Mouse (Mus musculus): ENCODE measurements around the gene Lrrc3. TPM values are rescaled to one million over a fixed set of nuclear protein-coding genes. Genes with fewer than 3 reads are reported as not detected.
"Not testable (repeated sequence)": the region's sequence is repeated elsewhere in the genome, so short reads cannot be mapped to it uniquely, and the experiment has no call there.

Gene Lrrc3
- polyA plus RNA-seq (2015; fragmentation: Nextera tagmentation; extraction: Ambion mirVana): 19.0 and 22.8 TPM in 2 replicates

- H3K4me3 ChIP-seq (replicated peaks): peak within 1 kb of the TSS; percentile 68
- peak within 1 kb of the TSS; percentile 65 for H3K4me2 ChIP-seq
- no peaks in the 10 kb centered on the region for H3K36me3 ChIP-seq
- peak within 1 kb of the TSS; percentile 81 for H3K27ac ChIP-seq (replicated peaks)
- H3K27me3 ChIP-seq (replicated peaks): no peaks in the 10 kb centered on the region
- peaks cover 29% of the 10 kb centered on the region for H3K4me1 ChIP-seq
- H3K9me3 ChIP-seq (replicated peaks): no peaks in the 10 kb centered on the region
- H3K9ac ChIP-seq (replicated peaks): peak within 1 kb of the TSS; percentile 64
- peak; percentile 86 for ATAC-seq (ENCODE audit: low FRiP score)
- under 1% methylated on average over 35 of the region's 46 CpGs for WGBS
These were observed at the start of gene Lrrc3 for GRCm38 (mm10) chr10:77902211-77902893. Gene Lrrc3, minus strand, starts transcription at chr10:77902536.

- H3K4me3 ChIP-seq (replicated peaks); H3K27ac ChIP-seq (replicated peaks); ATAC-seq (ENCODE audit: low FRiP score); H3K9ac ChIP-seq (replicated peaks); H3K9me3 ChIP-seq (replicated peaks); H3K27me3 ChIP-seq (replicated peaks); H3K4me1 ChIP-seq; H3K36me3 ChIP-seq; H3K4me2 ChIP-seq: not testable (repeated sequence)
- 96% methylated on average over 9 of the region's 12 CpGs for WGBS
These were observed 48.1 kb upstream of the Lrrc3 start for GRCm38 (mm10) chr10:77950468-77950867.

- Histone ChIP-seq H3K4me3 (replicated peaks) (no peak overlapping the region), H3K4me2 (no peak overlapping the region), H3K27ac (replicated peaks) (no peak overlapping the region), H3K4me1 (no peaks in the 10 kb centered on the region), H3K36me3 (no peaks in the 10 kb centered on the region), H3K27me3 (replicated peaks) (no peaks in the 10 kb centered on the region), H3K9ac (replicated peaks) (no peak overlapping the region), H3K9me3 (replicated peaks) (no peaks in the 10 kb centered on the region)
- ATAC-seq (ENCODE audit: low FRiP score): no peak
- 84% methylated on average over 2 of the region's 2 CpGs for WGBS
These were observed 37.3 kb upstream of the Lrrc3 start for GRCm38 (mm10) chr10:77939685-77940084.

- Histone ChIP-seq H3K4me2 (no peak overlapping the region), H3K9me3 (replicated peaks) (no peaks in the 10 kb centered on the region), H3K27me3 (replicated peaks) (no peaks in the 10 kb centered on the region), H3K27ac (replicated peaks) (no peak overlapping the region), H3K36me3 (no peaks in the 10 kb centered on the region), H3K4me3 (replicated peaks) (no peak overlapping the region), H3K9ac (replicated peaks) (no peak overlapping the region), H3K4me1 (no peaks in the 10 kb centered on the region)
- ATAC-seq (ENCODE audit: low FRiP score): no peak
- 91% methylated on average over 10 of the region's 10 CpGs for WGBS
These were observed 25.0 kb upstream of the Lrrc3 start for GRCm38 (mm10) chr10:77927375-77927774.

GRCm38 (mm10) chr10:77926140-77926539, 23.8 kb upstream of the Lrrc3 start:
- Histone ChIP-seq H3K9ac (replicated peaks) (no peak overlapping the region), H3K4me3 (replicated peaks) (no peak overlapping the region), H3K27ac (replicated peaks) (no peak overlapping the region), H3K4me2 (no peak overlapping the region), H3K27me3 (replicated peaks) (no peaks in the 10 kb centered on the region), H3K9me3 (replicated peaks) (no peaks in the 10 kb centered on the region), H3K4me1 (no peaks in the 10 kb centered on the region), H3K36me3 (no peaks in the 10 kb centered on the region)
- ATAC-seq (ENCODE audit: low FRiP score): no peak
- WGBS: 51% methylated on average over 7 of the region's 7 CpGs

- H3K27me3 ChIP-seq (replicated peaks): no peaks in the 10 kb centered on the region
- no peaks in the 10 kb centered on the region for H3K4me1 ChIP-seq
- H3K4me3 ChIP-seq (replicated peaks): no peak overlapping the region
- H3K27ac ChIP-seq (replicated peaks): no peak overlapping the region
- no peak overlapping the region for H3K4me2 ChIP-seq
- no peaks in the 10 kb centered on the region for H3K9me3 ChIP-seq (replicated peaks)
- H3K36me3 ChIP-seq: no peaks in the 10 kb centered on the region
- H3K9ac ChIP-seq (replicated peaks): no peak overlapping the region
- WGBS: 64% methylated on average over 4 of the region's 4 CpGs
- ATAC-seq (ENCODE audit: low FRiP score): no peak
These were observed 20.3 kb upstream of the Lrrc3 start for GRCm38 (mm10) chr10:77922681-77923080.

- Histone ChIP-seq H3K4me3 (replicated peaks) (no peak overlapping the region), H3K27ac (replicated peaks) (no peak overlapping the region), H3K4me2 (no peak overlapping the region), H3K4me1 (no peaks in the 10 kb centered on the region), H3K9me3 (replicated peaks) (no peaks in the 10 kb centered on the region), H3K9ac (replicated peaks) (no peak overlapping the region), H3K27me3 (replicated peaks) (no peaks in the 10 kb centered on the region), H3K36me3 (no peaks in the 10 kb centered on the region)
- 52% methylated on average over 5 of the region's 5 CpGs for WGBS
- ATAC-seq (ENCODE audit: low FRiP score): 0 out of 2 replicates have a peak, but pooled peaks have one; percentile 57
These were observed 18.7 kb upstream of the Lrrc3 start for GRCm38 (mm10) chr10:77921009-77921408.

- WGBS: 61% methylated on average over 8 of the region's 8 CpGs
- H3K4me1 ChIP-seq: no peaks in the 10 kb centered on the region
- no peak for ATAC-seq (ENCODE audit: low FRiP score)
- no peak overlapping the region for H3K4me3 ChIP-seq (replicated peaks)
- no peak overlapping the region for H3K27ac ChIP-seq (replicated peaks)
- no peaks in the 10 kb centered on the region for H3K9me3 ChIP-seq (replicated peaks)
- H3K36me3 ChIP-seq: no peaks in the 10 kb centered on the region
- H3K4me2 ChIP-seq: no peak overlapping the region
- H3K27me3 ChIP-seq (replicated peaks): no peaks in the 10 kb centered on the region
- H3K9ac ChIP-seq (replicated peaks): no peak overlapping the region
These were observed 14.4 kb upstream of the Lrrc3 start for GRCm38 (mm10) chr10:77916636-77917335.

- Histone ChIP-seq H3K4me2 (no peak overlapping the region), H3K27ac (replicated peaks) (no peak overlapping the region), H3K9ac (replicated peaks) (no peak overlapping the region), H3K4me3 (replicated peaks) (no peak overlapping the region), H3K36me3 (no peaks in the 10 kb centered on the region), H3K9me3 (replicated peaks) (no peaks in the 10 kb centered on the region), H3K4me1 (no peaks in the 10 kb centered on the region), H3K27me3 (replicated peaks) (no peaks in the 10 kb centered on the region)
- ATAC-seq (ENCODE audit: low FRiP score): no peak
- 81% methylated on average over 4 of the region's 4 CpGs for WGBS
These were observed 11.0 kb upstream of the Lrrc3 start for GRCm38 (mm10) chr10:77913292-77913691.

- no peaks in the 10 kb centered on the region for H3K36me3 ChIP-seq
- no peak overlapping the region for H3K4me3 ChIP-seq (replicated peaks)
- H3K27ac ChIP-seq (replicated peaks): no peak overlapping the region
- WGBS: 72% methylated on average over 7 of the region's 7 CpGs
- no peak overlapping the region for H3K9ac ChIP-seq (replicated peaks)
- no peak overlapping the region for H3K4me2 ChIP-seq
- H3K4me1 ChIP-seq: no peaks in the 10 kb centered on the region
- no peak for ATAC-seq (ENCODE audit: low FRiP score)
- H3K9me3 ChIP-seq (replicated peaks): no peaks in the 10 kb centered on the region
- H3K27me3 ChIP-seq (replicated peaks): no peaks in the 10 kb centered on the region
These were observed 10.3 kb upstream of the Lrrc3 start for GRCm38 (mm10) chr10:77912605-77913004.

GRCm38 (mm10) chr10:77902894-77903715, 769 bp upstream of the Lrrc3 start:
- ATAC-seq (ENCODE audit: low FRiP score): peak; percentile 94

More at GRCm38 (mm10) chr10:77902894-77903715, 769 bp upstream of the Lrrc3 start:
- Histone ChIP-seq H3K36me3 (no peaks in the 10 kb centered on the region), H3K9me3 (replicated peaks) (no peaks in the 10 kb centered on the region), H3K27ac (replicated peaks) (peak overlapping the region; percentile 81), H3K4me1 (peaks cover 29% of the 10 kb centered on the region), H3K4me3 (replicated peaks) (peak overlapping the region; percentile 68), H3K9ac (replicated peaks) (peak overlapping the region; percentile 64), H3K27me3 (replicated peaks) (no peaks in the 10 kb centered on the region), H3K4me2 (peak overlapping the region; percentile 65)
- 4% methylated on average over 35 of the region's 35 CpGs for WGBS
